In the genomic region with DNA sequence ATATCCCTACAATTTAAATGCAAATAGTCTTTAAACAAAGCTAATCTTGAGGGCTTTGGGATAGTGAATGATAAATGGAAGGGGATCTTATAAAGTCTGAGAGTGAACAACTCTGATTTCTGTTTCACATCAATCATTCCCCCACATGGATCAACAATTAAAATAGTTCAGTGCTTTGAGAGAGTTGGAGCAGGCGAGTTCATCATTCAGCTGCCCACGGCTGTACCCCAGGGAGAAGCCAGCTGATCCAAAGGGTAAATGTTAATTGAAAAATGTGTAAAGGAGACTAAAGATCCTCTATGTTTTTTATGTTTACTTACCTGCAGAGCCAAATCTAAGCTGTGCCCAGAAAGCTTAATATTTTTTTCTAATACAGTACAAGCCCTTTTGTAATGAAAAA, we compare ENCODE assay signal across 27 mouse cellular contexts.
DNase-seq lines count a peak whose midpoint lies in the region; ATAC-seq and TF ChIP-seq lines count a peak whose summit lies in the region.
"Had no signal": no experiment of that assay in that cellular context is flagged by ENCODE, and none has a peak within 500 bp of the region (broad histone marks: within the 10 kb centered on the region; RNA-seq: fewer than 3 reads in every experiment).

No protein-coding gene starts in this region.

- H3K9ac ChIP-seq in hindbrain, embryonic 11.5 days (ENCODE audit: low read depth, low read length) = no peak overlapping the region
- H3K9ac ChIP-seq in hindbrain, postnatal 0 days (replicated peaks; ENCODE audit: low read length) = no peak overlapping the region
- H3K9ac ChIP-seq in midbrain, embryonic 11.5 days (ENCODE audit: low read length) = no peak overlapping the region
- no peak overlapping the region for H3K9ac ChIP-seq in midbrain, postnatal 0 days (replicated peaks; ENCODE audit: low read length, poor library complexity, severe bottlenecking)
- H3K9ac ChIP-seq in neural tube, embryonic 12.5 days = no peak overlapping the region
- no peak overlapping the region for H3K9ac ChIP-seq in neural tube, embryonic 15.5 days (replicated peaks)
- H3K9ac ChIP-seq: embryonic facial prominence, embryonic 13.5 days; forebrain, embryonic 12.5 days; forebrain, embryonic 15.5 days; heart, embryonic 12.5 days; heart, embryonic 15.5 days; hindbrain, embryonic 15.5 days had no signal

- H3K27me3 ChIP-seq in hindbrain, embryonic 11.5 days (ENCODE audit: control insufficient read depth, insufficient read depth, low read length) = no peaks in the 10 kb centered on the region
- no peaks in the 10 kb centered on the region for H3K27me3 ChIP-seq in hindbrain, postnatal 0 days (ENCODE audit: insufficient read depth, low read length)
- H3K27me3 ChIP-seq in midbrain, embryonic 11.5 days (ENCODE audit: control insufficient read depth, insufficient read depth, low read length) = no peaks in the 10 kb centered on the region
- no peaks in the 10 kb centered on the region for H3K27me3 ChIP-seq in midbrain, postnatal 0 days (ENCODE audit: insufficient read depth, low read length)
- H3K27me3 ChIP-seq in neural tube, embryonic 12.5 days (replicated peaks) = no peaks in the 10 kb centered on the region
- no peaks in the 10 kb centered on the region for H3K27me3 ChIP-seq in neural tube, embryonic 15.5 days (replicated peaks)
- H3K27me3 ChIP-seq: embryonic facial prominence, embryonic 13.5 days; forebrain, embryonic 12.5 days; forebrain, embryonic 15.5 days; heart, embryonic 12.5 days; heart, embryonic 15.5 days; hindbrain, embryonic 15.5 days had no signal

- ATAC-seq in hindbrain, embryonic 11.5 days (ENCODE audit: low FRiP score) = peak; percentile 79
- ATAC-seq in hindbrain, postnatal 0 days = no peak
- peak; percentile 81; the same call in 1 of the 2 replicates for ATAC-seq in midbrain, embryonic 11.5 days (ENCODE audit: low FRiP score)
- ATAC-seq in midbrain, postnatal 0 days (ENCODE audit: low FRiP score) = no peak
- peak; percentile 63; the same call in 1 of the 2 replicates for ATAC-seq in neural tube, embryonic 12.5 days (ENCODE audit: low FRiP score, low read depth)
- no peak for ATAC-seq in neural tube, embryonic 15.5 days (ENCODE audit: low FRiP score)
- ATAC-seq: CD4-positive, CD25-positive, alpha-beta regulatory T cell, adult 4 months; forebrain, embryonic 15.5 days; inflammation-experienced regulatory T-cells, adult 6 months had no signal

- H3K9me3 ChIP-seq in hindbrain, embryonic 11.5 days (ENCODE audit: control insufficient read depth, low read length) = no peaks in the 10 kb centered on the region
- H3K9me3 ChIP-seq in hindbrain, postnatal 0 days (ENCODE audit: low read length) = no peaks in the 10 kb centered on the region
- H3K9me3 ChIP-seq in midbrain, embryonic 11.5 days (ENCODE audit: control insufficient read depth, low read length) = no peaks in the 10 kb centered on the region
- no peaks in the 10 kb centered on the region for H3K9me3 ChIP-seq in midbrain, postnatal 0 days (ENCODE audit: low read length)
- no peaks in the 10 kb centered on the region for H3K9me3 ChIP-seq in neural tube, embryonic 12.5 days
- H3K9me3 ChIP-seq in neural tube, embryonic 15.5 days (replicated peaks) = no peaks in the 10 kb centered on the region
- H3K9me3 ChIP-seq: embryonic facial prominence, embryonic 13.5 days; forebrain, embryonic 12.5 days; forebrain, embryonic 15.5 days; heart, embryonic 12.5 days; heart, embryonic 15.5 days; hindbrain, embryonic 10.5 days; hindbrain, embryonic 15.5 days had no signal

- H3K4me3 ChIP-seq in hindbrain, embryonic 11.5 days (ENCODE audit: low read depth, low read length) = no peak overlapping the region
- H3K4me3 ChIP-seq in hindbrain, postnatal 0 days (ENCODE audit: low read length) = no peak overlapping the region
- H3K4me3 ChIP-seq in midbrain, embryonic 11.5 days (ENCODE audit: low read depth, low read length) = no peak overlapping the region
- H3K4me3 ChIP-seq in midbrain, postnatal 0 days (ENCODE audit: low read depth, low read length) = no peak overlapping the region
- no peak overlapping the region for H3K4me3 ChIP-seq in neural tube, embryonic 12.5 days
- no peak overlapping the region for H3K4me3 ChIP-seq in neural tube, embryonic 15.5 days (replicated peaks)
- H3K4me3 ChIP-seq: embryonic facial prominence, embryonic 13.5 days; erythroblast, embryonic 14.5 days; forebrain, embryonic 12.5 days; forebrain, embryonic 15.5 days; heart, embryonic 12.5 days; heart, embryonic 15.5 days; hindbrain, embryonic 10.5 days; hindbrain, embryonic 15.5 days had no signal

- 44% methylated on average over 2 of the region's 2 CpGs for WGBS in hindbrain, embryonic 11.5 days
- WGBS in hindbrain, postnatal 0 days = 33% methylated on average over 2 of the region's 2 CpGs
- WGBS in midbrain, embryonic 11.5 days = 36% methylated on average over 2 of the region's 2 CpGs
- 41% methylated on average over 2 of the region's 2 CpGs for WGBS in midbrain, postnatal 0 days
- WGBS in neural tube, embryonic 12.5 days = 23% methylated on average over 2 of the region's 2 CpGs
- WGBS in neural tube, embryonic 15.5 days = 9% methylated on average over 2 of the region's 2 CpGs

- no peak for TF ChIP-seq CTCF in hindbrain, postnatal 0 days (IDR thresholded peaks at IDR 0.05; ENCODE audit: low read depth)
- TF ChIP-seq CTCF in midbrain, postnatal 0 days (IDR thresholded peaks at IDR 0.05) = no peak

- DNase-seq in hindbrain, embryonic 11.5 days (ENCODE audit: low spot score) = peak; percentile 27
- DNase-seq in hindbrain, postnatal 0 days (ENCODE audit: low spot score) = no peak
- no peak for DNase-seq in midbrain, embryonic 11.5 days (ENCODE audit: low spot score, missing footprints)
- no peak for DNase-seq in midbrain, postnatal 0 days (ENCODE audit: low spot score)
- peak; percentile 33 for DNase-seq in mesoderm, embryonic 11.5 days (ENCODE audit: low read depth, low spot score)
- no peak for DNase-seq in cerebellum, adult 9-10 months
- DNase-seq: adrenal gland, adult 2 months; adrenal gland, postnatal 14 days; cerebellum, adult 11-12 months; cerebellum, adult 8-10 months; cerebellum, postnatal 14 days; gastrocnemius, postnatal 25 days; heart, adult 18-20 months; heart, postnatal 10 days; heart, postnatal 36 days had no signal

- H3K4me1 ChIP-seq in hindbrain, embryonic 11.5 days (replicated peaks; ENCODE audit: control insufficient read depth, insufficient read depth, low read length) = no peaks in the 10 kb centered on the region
- H3K4me1 ChIP-seq in hindbrain, postnatal 0 days (ENCODE audit: insufficient read depth, low read length) = no peaks in the 10 kb centered on the region
- H3K4me1 ChIP-seq in midbrain, embryonic 11.5 days (ENCODE audit: control insufficient read depth, insufficient read depth, low read length) = no peaks in the 10 kb centered on the region
- H3K4me1 ChIP-seq in midbrain, postnatal 0 days (ENCODE audit: insufficient read depth, low read length) = no peaks in the 10 kb centered on the region
- no peaks in the 10 kb centered on the region for H3K4me1 ChIP-seq in neural tube, embryonic 12.5 days
- no peaks in the 10 kb centered on the region for H3K4me1 ChIP-seq in neural tube, embryonic 15.5 days
- H3K4me1 ChIP-seq: embryonic facial prominence, embryonic 13.5 days; forebrain, embryonic 12.5 days; forebrain, embryonic 15.5 days; heart, embryonic 12.5 days; heart, embryonic 15.5 days; hindbrain, embryonic 10.5 days; hindbrain, embryonic 15.5 days had no signal

- H3K4me2 ChIP-seq in hindbrain, embryonic 11.5 days (replicated peaks; ENCODE audit: low read depth, low read length) = no peak overlapping the region
- no peak overlapping the region for H3K4me2 ChIP-seq in hindbrain, postnatal 0 days (ENCODE audit: low read depth, low read length)
- H3K4me2 ChIP-seq in midbrain, embryonic 11.5 days = no peak overlapping the region
- no peak overlapping the region for H3K4me2 ChIP-seq in midbrain, postnatal 0 days (ENCODE audit: low read depth, low read length, poor library complexity, severe bottlenecking)
- H3K4me2 ChIP-seq in neural tube, embryonic 12.5 days (replicated peaks) = no peak overlapping the region
- no peak overlapping the region for H3K4me2 ChIP-seq in neural tube, embryonic 15.5 days
- H3K4me2 ChIP-seq: embryonic facial prominence, embryonic 13.5 days; forebrain, embryonic 12.5 days; forebrain, embryonic 15.5 days; heart, embryonic 12.5 days; heart, embryonic 15.5 days; hindbrain, embryonic 15.5 days had no signal

- no peak overlapping the region for H3K27ac ChIP-seq in hindbrain, embryonic 11.5 days (ENCODE audit: low read depth, low read length)
- H3K27ac ChIP-seq in hindbrain, postnatal 0 days = no peak overlapping the region
- no peak overlapping the region for H3K27ac ChIP-seq in midbrain, embryonic 11.5 days (ENCODE audit: low read depth, low read length)
- no peak overlapping the region for H3K27ac ChIP-seq in midbrain, postnatal 0 days (ENCODE audit: low read depth, low read length)
- no peak overlapping the region for H3K27ac ChIP-seq in neural tube, embryonic 12.5 days
- H3K27ac ChIP-seq in neural tube, embryonic 15.5 days (replicated peaks) = no peak overlapping the region
- H3K27ac ChIP-seq: embryonic facial prominence, embryonic 13.5 days; forebrain, embryonic 12.5 days; forebrain, embryonic 15.5 days; heart, embryonic 15.5 days; hindbrain, embryonic 10.5 days; hindbrain, embryonic 15.5 days had no signal

- H3K36me3 ChIP-seq in hindbrain, embryonic 11.5 days (ENCODE audit: control insufficient read depth, insufficient read depth, low read length) = no peaks in the 10 kb centered on the region
- no peaks in the 10 kb centered on the region for H3K36me3 ChIP-seq in hindbrain, postnatal 0 days (ENCODE audit: insufficient read depth, low read length)
- H3K36me3 ChIP-seq in midbrain, embryonic 11.5 days (ENCODE audit: control insufficient read depth, insufficient read depth, low read length) = no peaks in the 10 kb centered on the region
- H3K36me3 ChIP-seq in midbrain, postnatal 0 days (ENCODE audit: insufficient read depth, low read length) = no peaks in the 10 kb centered on the region
- no peaks in the 10 kb centered on the region for H3K36me3 ChIP-seq in neural tube, embryonic 12.5 days
- H3K36me3 ChIP-seq in neural tube, embryonic 15.5 days = no peaks in the 10 kb centered on the region
- H3K36me3 ChIP-seq: embryonic facial prominence, embryonic 13.5 days; forebrain, embryonic 12.5 days; forebrain, embryonic 15.5 days; heart, embryonic 12.5 days; heart, embryonic 15.5 days; hindbrain, embryonic 10.5 days; hindbrain, embryonic 15.5 days had no signal

Comparison
In these comparisons a context has a peak if more than half of its experiments do, and no peak if none do; other contexts are left out.
1. ATAC-seq: peak in hindbrain, embryonic 11.5 days (single experiment), midbrain, embryonic 11.5 days (single experiment) and neural tube, embryonic 12.5 days (single experiment); none in hindbrain, postnatal 0 days (single experiment), midbrain, postnatal 0 days (single experiment) and neural tube, embryonic 15.5 days (single experiment).
2. DNase-seq: peak in hindbrain, embryonic 11.5 days (single experiment) and mesoderm, embryonic 11.5 days (single experiment); none in hindbrain, postnatal 0 days (single experiment), midbrain, embryonic 11.5 days (single experiment), midbrain, postnatal 0 days (single experiment) and cerebellum, adult 9-10 months (single experiment).